Mouse (Mus musculus) large intestine, adult 2 months (tissue): Measurements from ENCODE around the gene Spdye4a. TPM values are rescaled to one million over a fixed set of nuclear protein-coding genes. Genes with fewer than 3 reads are reported as not detected.

Experiments used
- DNase-seq: peaks from one replicate; pipeline ENCODE4 v3.0.0-alpha.2; 2012; ENCODE audit warnings: low read depth, low spot score
- WGBS: fragments of 180-500 bp; shearing (Covaris S2); methylation state at CpG from one replicate; pipeline ENCODE4 v1.1.7; 2018; 5-methylcytosine and 5-hydroxymethylcytosine counted together
- polyA plus RNA-seq: library from polyadenylated mRNA; depleted of rRNA; stranded (reverse); fragments of >200 nt; gene quantifications from 2 replicates; pipeline ENCODE4 v1.2.3, GENCODE M21; 2012; rRNA removed

The Spdye4a gene
- polyA plus RNA-seq = not detected in 2 replicates

GRCm38 (mm10) chr5:143226790-143227189 lies at the start of gene Spdye4a:
Gene Spdye4a (minus strand): TSS chr5:143226890.
- DNase-seq = no peak
- WGBS = 87% methylated on average over 3 of the region's 3 CpGs

GRCm38 (mm10) chr5:143275761-143276160 lies 49.1 kb upstream of the Spdye4a start:
- DNase-seq = no peak
- WGBS = 63% methylated on average over 5 of the region's 5 CpGs

GRCm38 (mm10) chr5:143272540-143273330 lies 46.0 kb upstream of the Spdye4a start:
- WGBS = 93% methylated on average over 16 of the region's 16 CpGs

GRCm38 (mm10) chr5:143272108-143272507 lies 45.4 kb upstream of the Spdye4a start:
- 66% methylated on average over 3 of the region's 3 CpGs for WGBS
- DNase-seq = no peak

More at GRCm38 (mm10) chr5:143272540-143273330, 46.0 kb upstream of the Spdye4a start:
- DNase-seq = no peak

GRCm38 (mm10) chr5:143271642-143272041 lies 45.0 kb upstream of the Spdye4a start:
- no peak for DNase-seq
- 74% methylated on average over 6 of the region's 6 CpGs for WGBS

GRCm38 (mm10) chr5:143270151-143270519 lies 43.4 kb upstream of the Spdye4a start:
- no peak for DNase-seq
- WGBS = 2% methylated on average over 12 of the region's 12 CpGs

GRCm38 (mm10) chr5:143269363-143270150 lies 42.9 kb upstream of the Spdye4a start, which contains the start of gene Zfp316:
Gene Zfp316 (minus strand): TSS chr5:143270022.
- peak; percentile 8 for DNase-seq
- under 1% methylated on average over 79 of the region's 79 CpGs for WGBS

GRCm38 (mm10) chr5:143268985-143269362 lies 42.3 kb upstream of the Spdye4a start:
- WGBS = 31% methylated on average over 8 of the region's 8 CpGs
- no peak for DNase-seq

- 87% methylated on average over 6 of the region's 6 CpGs for WGBS
- no peak for DNase-seq
These were observed 40.1 kb upstream of the Spdye4a start for GRCm38 (mm10) chr5:143266794-143267193.

GRCm38 (mm10) chr5:143265409-143265808 lies 38.7 kb upstream of the Spdye4a start:
- 46% methylated on average over 1 of the region's 1 CpGs for WGBS
- DNase-seq = no peak

- no peak for DNase-seq
- 89% methylated on average over 10 of the region's 10 CpGs for WGBS
These were observed 38.0 kb upstream of the Spdye4a start for GRCm38 (mm10) chr5:143264689-143265088.

- 94% methylated on average over 8 of the region's 8 CpGs for WGBS
- no peak for DNase-seq
These were observed 34.9 kb upstream of the Spdye4a start for GRCm38 (mm10) chr5:143261636-143262035.

- no peak for DNase-seq
- WGBS = 95% methylated on average over 5 of the region's 5 CpGs
These were observed 29.1 kb upstream of the Spdye4a start for GRCm38 (mm10) chr5:143255802-143256201.

GRCm38 (mm10) chr5:143255131-143255519 lies 28.4 kb upstream of the Spdye4a start:
- 78% methylated on average over 24 of the region's 24 CpGs for WGBS
- DNase-seq = no peak

- no peak for DNase-seq
- WGBS = 82% methylated on average over 66 of the region's 66 CpGs
These were observed 27.9 kb upstream of the Spdye4a start for GRCm38 (mm10) chr5:143254487-143255130.

- 61% methylated on average over 81 of the region's 81 CpGs for WGBS
These were observed 27.3 kb upstream of the Spdye4a start for GRCm38 (mm10) chr5:143253881-143254486.

GRCm38 (mm10) chr5:143253186-143253880 lies 26.6 kb upstream of the Spdye4a start:
- 55% methylated on average over 103 of the region's 103 CpGs for WGBS
- DNase-seq = no peak

More at GRCm38 (mm10) chr5:143253881-143254486, 27.3 kb upstream of the Spdye4a start:
- DNase-seq = no peak

- WGBS = 83% methylated on average over 18 of the region's 18 CpGs
These were observed 26.1 kb upstream of the Spdye4a start for GRCm38 (mm10) chr5:143252791-143253185.

GRCm38 (mm10) chr5:143252039-143252438 lies 25.3 kb upstream of the Spdye4a start:
- no peak for DNase-seq
- WGBS = 88% methylated on average over 6 of the region's 6 CpGs

More at GRCm38 (mm10) chr5:143252791-143253185, 26.1 kb upstream of the Spdye4a start:
- DNase-seq = no peak
